Mouse (Mus musculus) cerebellum, postnatal 10 days (tissue): ENCODE measurements around the gene AC124502.3.
A peak's percentile ranks its signal among the peaks of the same experiment; 100 is the strongest.

Source experiments
- DNase-seq, 2 experiments: peaks; one replicate each; pipeline ENCODE4 v3.0.0; 2021; ENCODE audit warnings: mixed read lengths in 2 of 2

Gene AC124502.3

GRCm38 (mm10) chr19:5038709-5039156 lies at the start of gene AC124502.3, which contains the start of gene B4gat1:
Gene AC124502.3, plus strand, starts transcription at chr19:5038891.
Gene B4gat1, plus strand, starts transcription at chr19:5038826.
- peak; percentile 96 to 98 for DNase-seq

- DNase-seq: peak; percentile 62 to 79
These were observed 49.7 kb upstream of the AC124502.3 start for GRCm38 (mm10) chr19:4989013-4989412.

- DNase-seq: peak; percentile 92 to 95
These were observed 49.0 kb upstream of the AC124502.3 start for GRCm38 (mm10) chr19:4989434-4990255.

GRCm38 (mm10) chr19:4990256-4990625 lies 48.5 kb upstream of the AC124502.3 start, which contains the start of gene Npas4:
Gene Npas4, minus strand, starts transcription at chr19:4990316.
- no peak for DNase-seq

DNA sequence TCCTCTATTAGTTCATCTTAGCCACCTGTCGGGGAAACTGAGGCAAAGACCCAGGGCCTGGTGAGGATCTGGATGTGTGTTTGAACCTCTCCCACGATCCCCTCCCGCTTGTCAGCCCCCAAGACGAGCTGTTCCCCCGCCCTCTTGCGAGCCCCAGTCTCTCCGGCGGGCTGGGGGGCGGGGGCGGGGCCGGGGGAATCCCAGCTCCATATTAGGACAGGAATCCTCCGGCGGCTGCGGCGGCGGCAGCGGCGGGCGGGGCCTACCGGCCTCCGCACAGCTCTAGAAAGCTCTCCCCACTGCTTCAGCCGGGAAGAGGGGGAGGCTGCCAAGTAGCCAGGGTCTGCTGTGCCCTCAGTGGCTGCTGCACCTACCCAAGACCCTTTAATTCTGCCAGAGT lies 48.0 kb upstream of the AC124502.3 start:
- peak; percentile 54 to 74 for DNase-seq

DNA sequence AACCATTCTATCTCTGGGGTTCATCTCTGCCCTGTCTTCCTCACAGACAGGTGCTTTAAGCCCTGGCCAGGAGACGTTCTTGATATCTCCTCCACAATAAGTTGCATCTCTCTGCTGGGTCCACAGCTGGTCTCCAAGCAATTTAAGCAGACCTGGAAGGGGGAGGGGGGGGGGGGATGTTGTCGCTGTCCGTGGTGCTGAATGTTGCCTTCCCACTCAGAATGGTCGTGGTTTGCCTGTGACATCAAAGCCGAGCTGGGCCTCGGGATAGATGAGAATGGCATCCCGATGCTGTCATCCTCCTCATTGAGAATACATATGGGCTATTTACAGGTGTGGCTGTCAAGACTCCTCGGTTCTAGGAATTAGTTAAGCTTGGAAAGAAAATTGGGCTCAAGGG lies 46.3 kb upstream of the AC124502.3 start:
- no peak for DNase-seq

- peak; percentile 91 to 93 for DNase-seq
These were observed 45.8 kb upstream of the AC124502.3 start for GRCm38 (mm10) chr19:4992904-4993303.

GRCm38 (mm10) chr19:4994043-4994442 lies 44.6 kb upstream of the AC124502.3 start:
- no peak for DNase-seq

DNA sequence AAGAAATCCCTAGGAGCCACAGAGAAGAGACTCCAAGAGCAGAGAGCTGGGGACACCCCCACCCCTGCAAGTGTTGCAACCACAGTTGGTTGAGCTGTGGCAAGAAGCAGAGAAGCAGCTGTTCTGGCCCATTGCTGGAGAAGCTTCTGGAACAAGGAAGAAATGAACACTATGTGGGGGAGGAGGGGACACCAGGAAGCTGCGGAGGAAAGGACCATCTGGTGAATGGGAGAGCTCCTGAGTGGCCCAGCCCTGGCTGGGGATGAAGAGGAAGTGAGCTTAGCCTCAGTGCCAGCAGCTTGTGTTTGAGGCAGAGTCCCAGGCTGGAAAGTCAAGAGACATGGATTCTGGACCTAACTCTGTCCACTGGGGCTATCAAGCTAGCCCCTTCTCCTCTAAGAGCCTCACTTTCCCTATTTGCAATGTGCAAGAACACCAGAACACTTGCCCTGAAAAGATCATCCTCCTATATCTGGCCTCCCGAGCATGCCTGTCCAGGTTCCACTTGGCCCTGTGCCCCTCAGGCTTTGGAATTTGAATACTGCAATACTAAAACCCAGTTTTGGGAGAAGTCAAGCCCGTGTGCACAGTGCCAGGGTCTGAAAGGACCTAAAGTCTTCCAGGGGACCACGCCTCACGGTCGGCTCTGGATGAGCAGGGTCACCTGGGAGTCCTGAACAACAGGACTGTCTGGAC lies 39.1 kb upstream of the AC124502.3 start:
- DNase-seq: peak in 1 of 2 experiments; percentile 34

GRCm38 (mm10) chr19:5001666-5002406 lies 36.9 kb upstream of the AC124502.3 start:
- DNase-seq: peak; percentile 90 to 91

- DNase-seq: peak; percentile 38 to 64
These were observed 35.0 kb upstream of the AC124502.3 start for GRCm38 (mm10) chr19:5003644-5004043.

DNA sequence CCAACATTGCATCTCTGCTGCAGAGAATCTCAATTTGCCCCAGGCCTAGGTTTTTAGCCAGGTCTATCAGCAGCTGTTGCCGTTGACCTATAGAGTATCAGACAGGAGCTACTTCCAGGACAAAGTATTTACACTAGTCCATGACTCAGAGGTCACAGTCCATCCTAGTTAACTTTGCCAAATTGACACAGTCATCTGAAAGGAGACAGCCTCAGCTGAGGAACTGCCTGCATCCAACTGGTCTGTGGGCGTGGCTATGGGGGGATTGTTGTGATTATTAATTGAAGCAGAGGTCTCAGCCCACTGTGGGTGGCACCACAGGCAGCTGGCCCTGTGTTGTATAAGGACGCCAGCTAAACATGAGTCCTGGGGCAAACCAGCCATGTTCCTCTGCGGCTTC lies 33.8 kb upstream of the AC124502.3 start:
- no peak for DNase-seq

DNA sequence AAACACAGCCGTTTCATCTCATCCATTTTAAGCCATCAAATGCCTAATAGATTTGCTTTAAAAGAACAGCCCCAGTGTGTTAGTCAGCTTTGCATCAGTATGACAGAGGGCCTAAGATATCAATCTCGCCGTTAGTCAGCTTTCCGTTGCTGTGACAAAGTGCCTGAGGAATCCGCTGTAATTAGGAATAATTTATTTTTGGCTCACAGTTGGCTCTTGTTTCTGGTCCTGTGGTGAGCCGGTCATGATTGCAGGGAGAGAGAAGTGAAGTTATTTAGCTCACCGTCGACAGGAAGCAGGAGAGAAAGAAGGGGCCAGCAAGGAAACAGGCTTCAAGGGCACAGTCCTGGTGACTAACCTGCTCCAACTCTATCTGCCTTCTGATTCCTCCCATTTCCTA lies 25.6 kb upstream of the AC124502.3 start:
- no peak for DNase-seq

DNA sequence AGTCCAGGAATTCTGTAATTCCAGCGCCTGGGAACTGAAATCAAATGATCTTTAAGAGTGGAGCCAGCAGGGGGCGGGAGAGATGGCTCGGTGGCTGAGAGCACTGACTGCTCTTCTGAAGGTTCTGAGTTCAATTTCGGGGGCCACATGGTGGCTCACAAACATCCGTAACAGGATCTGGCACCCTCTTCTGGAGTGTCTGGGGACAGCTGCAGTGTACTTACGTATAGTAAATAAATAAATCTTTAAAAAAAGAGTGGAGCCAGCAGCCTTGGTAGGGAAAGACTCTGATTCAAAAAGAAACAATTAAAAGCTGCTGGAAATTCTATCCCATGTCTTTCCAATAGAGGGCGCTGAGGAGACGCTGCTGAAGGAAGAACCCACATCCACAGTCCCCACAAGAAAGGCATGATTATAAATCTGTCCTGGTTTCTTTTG lies 23.7 kb upstream of the AC124502.3 start:
- DNase-seq: peak; percentile 51 to 70

- no peak for DNase-seq
These were observed 22.4 kb upstream of the AC124502.3 start for GRCm38 (mm10) chr19:5016221-5016742.

GRCm38 (mm10) chr19:5016782-5017181 lies 21.9 kb upstream of the AC124502.3 start:
- peak; percentile 90 for DNase-seq

GRCm38 (mm10) chr19:5017611-5018010 lies 21.1 kb upstream of the AC124502.3 start:
- DNase-seq: no peak

GRCm38 (mm10) chr19:5018191-5018590 lies 20.5 kb upstream of the AC124502.3 start:
- DNase-seq: no peak

- peak; percentile 64 to 67 for DNase-seq
These were observed 17.3 kb upstream of the AC124502.3 start for GRCm38 (mm10) chr19:5021416-5021815.

- peak; percentile 94 to 96 for DNase-seq
These were observed 14.8 kb upstream of the AC124502.3 start, which contains the start of gene Slc29a2 for GRCm38 (mm10) chr19:5023621-5024479. Gene Slc29a2, plus strand, starts transcription at chr19:5023860.

DNA sequence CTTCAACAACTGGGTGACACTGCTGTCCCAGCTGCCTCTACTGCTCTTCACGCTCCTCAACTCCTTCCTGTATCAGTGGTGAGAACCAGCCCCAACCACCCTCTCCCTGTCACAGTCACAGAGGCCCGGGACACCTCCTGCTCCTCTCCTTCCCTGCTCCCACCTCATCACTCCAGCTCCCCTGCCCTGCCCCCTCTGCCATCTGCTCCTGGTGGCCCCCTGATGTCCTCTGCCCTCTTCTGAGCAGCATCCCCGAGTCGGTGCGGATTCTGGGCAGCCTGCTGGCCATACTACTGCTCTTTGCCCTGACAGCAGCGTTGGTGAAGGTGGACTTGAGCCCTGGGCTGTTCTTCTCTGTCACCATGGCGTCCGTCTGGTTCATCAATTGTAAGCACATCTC lies 12.6 kb upstream of the AC124502.3 start:
- peak; percentile 60 to 72 for DNase-seq

DNA sequence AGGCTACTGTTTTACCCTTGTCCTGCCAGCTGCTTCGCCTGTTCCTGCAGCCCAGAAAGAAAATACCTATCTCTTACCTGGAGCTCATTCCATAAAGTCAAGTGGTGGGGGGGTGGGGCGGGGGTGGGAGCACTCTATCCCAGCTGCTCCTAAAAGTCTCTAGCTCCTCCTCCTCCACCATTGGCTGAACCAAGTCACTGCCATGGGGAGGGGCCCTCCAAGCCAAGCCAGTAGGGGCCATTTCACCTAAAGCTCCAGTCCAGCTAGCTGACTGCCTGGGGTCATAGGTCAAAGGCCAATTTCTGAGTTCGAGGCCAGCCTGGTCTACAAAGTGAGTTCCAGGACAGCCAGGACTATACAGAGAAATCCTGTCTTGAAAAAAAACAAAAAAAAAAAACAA lies 6.0 kb upstream of the AC124502.3 start:
- DNase-seq: no peak
